Mouse (Mus musculus) ES-Bruce4 (cell line): Measurements from ENCODE around the gene Akap2.

ENCODE experiments used
- CTCF ChIP-seq: IDR thresholded peaks from one replicate; pipeline ENCODE4 v1.8.1; 2011; ENCODE audit warnings: low read depth, low read length
- EP300 ChIP-seq: IDR thresholded peaks from 2 replicates; pipeline ENCODE4 v1.6.1; 2011; ENCODE audit warnings: low read depth, low read length; ENCODE audit not compliant: insufficient read depth
- POLR2A ChIP-seq: IDR thresholded peaks from one replicate; pipeline ENCODE4 v1.8.1; 2011; ENCODE audit warnings: low read length; ENCODE audit not compliant: insufficient read depth

DNA sequence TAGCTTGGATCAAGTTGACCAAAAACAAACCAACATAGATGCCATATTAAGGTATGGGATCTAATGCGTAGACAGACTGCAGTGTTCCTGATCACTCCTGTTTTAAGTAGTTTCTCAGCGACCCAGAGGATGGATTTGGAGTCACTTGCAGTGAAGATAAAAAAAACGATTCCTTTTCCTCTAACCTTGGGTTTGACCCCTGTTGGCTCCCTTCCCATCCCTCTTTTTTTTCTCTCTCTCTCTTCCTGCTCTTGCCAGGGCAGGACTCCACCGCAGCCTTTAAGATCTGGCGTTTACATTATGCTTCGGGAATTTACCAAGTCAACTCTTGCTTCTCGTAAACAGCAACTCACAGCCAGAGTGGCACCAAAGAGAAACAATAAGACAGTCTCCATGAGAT lies 83.8 kb downstream of the Akap2 start:
- TF ChIP-seq EP300 (no peak), CTCF (no peak), POLR2A (no peak)
